Mouse (Mus musculus) urinary bladder, postnatal 14 days (tissue): Measurements from ENCODE around the gene Dnajb9.
"Not testable (repeated sequence)": the region's sequence is repeated elsewhere in the genome, so short reads cannot be mapped to it uniquely, and the experiment has no call there.

Experiments used
- DNase-seq: peaks from one replicate; pipeline ENCODE4 v3.0.0; 2021; ENCODE audit warnings: low spot score

Gene Dnajb9

DNA sequence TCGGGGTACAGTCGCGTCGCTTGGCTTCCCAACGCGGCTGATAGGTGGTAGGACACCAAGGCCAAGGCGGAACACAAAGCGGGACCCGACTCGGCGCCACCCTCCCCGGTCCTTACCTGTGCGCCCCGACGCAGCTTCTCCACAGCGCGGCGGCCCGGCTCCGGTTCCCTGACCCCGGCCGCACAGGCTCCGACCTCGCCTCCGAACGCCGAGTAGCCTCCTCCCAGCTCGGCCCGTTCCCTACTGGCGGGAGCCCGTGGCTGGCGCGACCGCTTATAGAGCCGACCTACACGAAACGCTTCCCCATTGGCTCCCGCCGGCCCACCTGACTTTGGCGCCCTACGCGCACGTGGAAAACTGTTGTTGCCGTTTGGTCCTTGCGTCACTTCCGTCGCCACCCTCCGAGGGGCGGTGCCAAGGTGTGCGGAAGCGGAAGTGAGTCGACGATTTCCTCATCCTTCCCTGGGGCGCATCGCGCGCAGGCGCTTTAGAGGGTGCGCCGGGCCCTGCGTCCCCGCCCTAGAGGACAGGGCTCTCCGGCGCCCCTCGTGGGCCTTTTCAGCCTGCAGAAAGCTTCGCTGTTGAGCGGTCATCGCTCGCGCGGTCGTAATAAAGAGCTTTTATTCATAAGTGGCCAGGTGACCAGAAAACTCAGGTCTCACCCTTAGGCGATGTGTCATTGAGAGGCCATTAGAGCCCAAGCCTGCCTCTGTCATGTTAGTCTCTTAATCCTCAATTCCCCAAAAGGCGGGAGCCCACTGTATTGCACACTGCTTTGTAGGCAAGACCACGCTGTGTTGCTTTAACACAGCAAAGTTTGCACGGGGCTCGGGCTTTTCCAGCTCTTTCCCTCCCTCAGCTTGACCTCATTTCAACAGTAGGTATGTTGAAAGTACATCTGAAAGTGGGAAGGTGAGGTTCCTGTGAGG lies at the start of gene Dnajb9:
Gene Dnajb9, minus strand, starts transcription at position 503 of the 929 bp plus-strand sequence.
- peak; percentile 99 for DNase-seq

DNA sequence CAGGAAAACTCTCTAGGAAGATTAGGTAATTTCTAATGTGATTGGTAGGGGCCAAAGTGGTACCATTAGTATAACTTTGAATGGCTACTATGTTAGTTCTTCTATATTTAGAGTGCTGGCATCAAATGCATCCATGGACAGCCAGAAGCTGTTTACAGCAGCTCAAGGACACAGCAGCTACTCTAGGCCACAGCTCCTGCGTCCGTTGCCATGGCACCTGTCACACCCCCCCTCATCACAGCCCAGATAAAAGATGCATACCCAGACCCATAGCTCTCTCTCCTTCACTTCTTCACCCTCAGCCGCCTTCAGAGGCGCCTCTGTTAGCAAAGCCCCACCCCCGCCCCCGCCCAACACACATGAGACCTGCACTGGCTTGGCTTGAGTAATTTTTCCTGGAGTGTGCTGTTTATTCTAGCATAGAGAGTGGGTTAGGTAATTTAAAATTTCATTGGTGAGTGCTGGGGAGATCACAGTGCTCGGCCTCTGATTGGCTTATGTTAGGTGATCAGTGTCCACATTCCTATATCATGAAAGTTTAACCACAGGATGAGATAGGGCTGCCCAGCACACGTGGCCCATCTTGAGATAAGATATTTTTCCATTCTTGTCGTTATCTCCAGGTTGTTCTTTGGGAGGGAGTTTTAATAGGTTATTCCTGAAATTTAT lies 38.3 kb upstream of the Dnajb9 start:
- no peak for DNase-seq

DNA sequence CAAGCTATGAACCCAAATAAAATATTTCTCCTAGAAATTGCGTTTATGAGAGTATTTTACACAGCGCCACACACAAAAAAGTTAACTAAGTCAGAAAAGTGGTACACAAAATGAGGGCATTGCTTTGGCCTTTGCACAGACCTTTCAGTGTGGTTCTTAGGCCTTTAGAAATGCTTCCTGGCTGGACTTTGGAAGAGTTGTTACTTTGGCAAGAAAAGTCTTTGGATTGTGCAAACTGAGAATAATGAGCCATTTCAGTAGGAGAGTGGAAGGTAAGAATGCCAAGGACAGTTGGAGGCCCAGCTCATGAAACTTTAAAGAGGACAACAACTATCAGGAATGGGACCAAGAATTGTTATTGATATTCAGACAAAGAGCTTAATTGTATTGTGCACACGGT lies 35.6 kb upstream of the Dnajb9 start:
- no peak for DNase-seq

DNA sequence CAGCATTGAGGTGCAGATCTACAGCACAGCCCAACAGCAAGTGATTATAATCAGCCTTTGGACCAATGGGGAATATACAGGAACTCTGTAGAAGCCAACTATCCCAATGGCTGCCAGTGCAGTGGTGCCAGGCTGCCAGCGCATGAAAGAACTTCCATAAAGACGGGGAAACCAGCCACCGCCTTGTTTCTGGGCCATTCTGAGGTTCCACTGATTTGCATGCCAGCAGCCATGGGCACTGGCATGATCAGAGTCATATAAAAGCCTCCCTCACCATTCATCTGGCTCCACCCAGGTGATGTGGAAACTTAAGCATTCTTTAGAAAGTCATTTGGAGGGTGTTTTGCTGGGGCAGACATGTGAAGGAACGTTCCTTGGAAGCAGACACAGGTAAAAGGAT lies 32.3 kb upstream of the Dnajb9 start:
- DNase-seq, result no peak

DNA sequence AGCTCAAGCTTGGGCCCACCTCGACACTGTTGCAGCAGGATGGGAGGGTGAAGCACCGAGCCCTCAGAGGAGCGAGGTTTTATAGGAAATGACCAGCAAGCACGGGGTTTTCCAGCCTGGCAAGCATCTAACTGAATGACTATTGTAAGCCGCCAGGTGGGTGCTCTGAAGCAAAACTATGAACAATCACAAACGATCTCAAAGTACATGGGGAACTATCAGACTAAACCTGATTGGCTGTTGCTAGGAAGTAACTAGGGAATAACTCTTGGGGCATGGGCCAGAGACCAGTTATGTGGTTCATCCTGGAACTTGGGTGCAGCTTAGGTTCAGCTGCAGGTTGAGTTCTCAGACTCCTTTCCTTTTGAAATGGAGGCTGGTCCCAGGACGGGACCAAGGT lies 31.0 kb upstream of the Dnajb9 start:
- no peak for DNase-seq

DNA sequence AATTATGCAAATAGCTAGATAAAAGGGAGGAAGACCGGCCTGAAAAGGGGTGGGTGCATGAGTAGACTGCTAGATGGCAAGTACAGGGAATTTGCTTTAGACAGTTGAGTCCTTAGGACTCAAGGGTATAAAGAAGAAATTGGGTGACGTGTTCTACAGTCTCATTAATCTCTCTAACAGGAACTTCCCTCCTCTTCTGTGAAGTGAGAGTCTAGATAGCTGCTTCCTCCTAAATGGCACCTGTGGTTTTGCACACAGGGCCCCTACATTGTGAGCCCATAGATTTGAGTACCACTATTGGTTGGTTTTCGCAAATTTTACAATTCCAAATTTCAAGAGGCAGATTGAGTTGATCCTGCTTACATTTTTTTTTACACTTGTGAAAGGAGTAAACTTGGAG lies 14.5 kb upstream of the Dnajb9 start:
- no peak for DNase-seq

DNA sequence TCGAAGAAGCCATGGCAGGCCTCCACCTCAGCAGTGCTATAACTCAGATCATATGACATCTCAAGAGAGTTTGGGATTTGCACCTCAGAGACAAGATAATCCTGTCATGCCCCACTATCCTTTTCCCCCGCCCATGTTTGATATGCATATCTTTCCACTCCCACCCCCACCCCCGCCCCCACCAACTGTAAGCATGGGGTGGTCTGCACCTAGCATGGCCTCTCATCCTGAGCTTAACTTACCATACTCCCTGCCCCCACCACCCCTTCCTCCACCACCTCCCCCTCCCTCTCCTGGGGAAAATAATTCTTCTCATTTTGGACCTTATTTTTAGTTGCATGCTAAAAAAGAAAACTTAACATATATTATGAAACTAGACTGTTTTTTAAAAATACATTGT lies 12.9 kb upstream of the Dnajb9 start:
- no peak for DNase-seq

DNA sequence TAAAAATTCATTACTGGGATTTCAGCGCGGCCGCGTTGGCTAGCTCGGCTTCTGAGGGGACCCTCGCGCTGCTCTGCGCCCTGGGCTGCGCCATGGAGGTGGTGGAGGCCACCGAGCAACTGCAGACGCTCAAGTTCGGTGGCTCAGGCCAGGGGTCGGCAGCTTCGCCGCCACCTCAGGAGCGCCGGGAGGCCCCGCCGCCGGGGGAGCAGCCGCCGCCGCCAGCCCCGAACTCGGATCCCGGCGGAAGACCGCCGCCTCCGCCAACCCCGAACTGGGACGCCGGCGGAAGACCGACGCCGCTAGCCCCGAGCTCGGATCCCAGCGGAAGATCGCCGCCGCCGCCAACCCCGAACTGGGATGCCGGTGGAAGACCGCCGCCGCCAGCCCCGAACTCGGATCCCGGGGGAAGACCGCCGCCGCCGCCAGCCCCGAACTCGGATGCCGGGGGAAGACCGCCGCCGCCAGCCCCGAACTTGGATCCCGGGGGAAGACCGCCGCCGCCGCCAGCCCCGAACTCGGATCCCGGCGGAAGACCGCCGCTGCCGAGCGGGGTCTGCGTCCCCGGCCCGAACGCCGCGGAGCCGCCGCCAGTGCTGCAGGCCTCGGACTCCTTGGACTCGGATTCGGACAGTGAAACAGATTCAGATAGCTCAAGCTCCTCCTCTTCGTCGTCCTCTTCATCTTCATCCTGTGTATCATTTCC lies 11.7 kb upstream of the Dnajb9 start:
- DNase-seq, result peak; percentile 14

DNA sequence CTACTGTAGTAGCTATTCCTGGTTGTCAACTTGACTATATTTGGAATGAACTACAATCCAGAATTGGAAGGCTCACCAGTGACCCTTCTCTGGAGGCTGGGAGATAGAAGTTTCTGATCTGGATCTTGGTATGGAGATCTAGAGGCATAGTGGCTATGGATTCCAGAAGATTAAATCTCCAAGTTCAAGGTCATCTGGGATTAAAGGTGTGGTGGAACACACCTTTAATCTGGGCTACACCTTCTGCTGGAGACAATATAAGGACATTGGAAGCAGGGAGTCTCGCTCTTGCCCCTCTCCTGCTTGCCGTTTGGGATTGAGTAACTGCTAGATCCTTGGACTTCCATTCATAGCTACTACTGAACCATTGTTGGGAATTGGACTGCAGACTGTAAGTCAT lies 10.9 kb upstream of the Dnajb9 start, which contains the start of gene Pnpla8:
Gene Pnpla8, plus strand, starts transcription at position 301 of the 400 bp plus-strand sequence.
- not testable (repeated sequence) for DNase-seq

DNA sequence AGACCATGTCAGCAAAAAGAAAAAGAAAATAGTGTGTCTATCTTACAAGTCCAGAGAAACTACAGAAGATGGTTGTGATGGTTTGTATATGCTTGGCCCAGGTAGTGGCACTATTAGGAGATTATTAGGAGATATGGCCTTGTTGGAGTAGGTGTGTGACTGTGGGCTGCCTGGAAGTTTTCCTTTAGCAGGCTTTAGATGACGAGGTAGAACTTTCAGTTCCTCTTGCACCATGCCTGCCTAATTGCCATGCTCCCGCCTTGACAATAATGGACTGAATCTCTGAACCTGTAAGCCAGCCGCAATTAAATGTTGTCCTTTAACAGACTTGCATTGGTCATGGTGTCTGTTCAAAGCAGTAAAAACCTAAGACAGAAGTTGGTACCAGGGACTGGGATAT lies 1.4 kb upstream of the Dnajb9 start:
- DNase-seq, result no peak

DNA sequence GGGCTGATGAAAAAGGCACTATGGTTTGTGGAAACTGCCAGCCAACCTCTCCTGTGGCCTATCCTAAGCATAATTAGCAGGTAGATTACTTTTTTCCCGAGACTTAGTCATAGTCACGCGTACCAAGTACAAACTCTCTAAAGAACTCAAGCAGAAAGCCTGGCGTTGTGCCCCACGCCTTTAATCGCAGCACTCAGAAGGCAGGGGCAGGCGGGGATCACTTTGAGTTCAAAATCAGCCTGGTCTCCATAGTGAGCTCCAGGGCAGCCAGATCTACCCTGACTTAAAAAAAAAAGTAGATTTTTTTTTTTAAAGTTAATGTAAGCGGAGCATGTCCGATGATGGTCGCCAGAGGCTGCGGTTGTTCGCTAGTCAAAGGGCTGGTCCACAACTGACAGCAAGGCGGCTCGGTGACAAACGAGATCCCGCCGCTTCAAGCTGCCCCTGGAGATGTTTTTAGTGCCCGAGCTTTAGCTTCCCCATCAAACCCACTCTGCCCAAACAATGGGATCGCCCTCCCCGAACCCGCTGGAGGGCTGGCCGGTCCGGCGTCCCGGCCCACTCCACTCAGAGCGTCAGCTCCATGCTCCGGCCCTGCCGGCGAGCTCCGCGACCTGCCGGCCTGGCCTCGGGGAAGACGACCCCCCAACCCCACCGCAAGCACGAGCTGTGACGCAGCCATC lies 844 bp downstream of the Dnajb9 start:
- peak; percentile 40 for DNase-seq

DNA sequence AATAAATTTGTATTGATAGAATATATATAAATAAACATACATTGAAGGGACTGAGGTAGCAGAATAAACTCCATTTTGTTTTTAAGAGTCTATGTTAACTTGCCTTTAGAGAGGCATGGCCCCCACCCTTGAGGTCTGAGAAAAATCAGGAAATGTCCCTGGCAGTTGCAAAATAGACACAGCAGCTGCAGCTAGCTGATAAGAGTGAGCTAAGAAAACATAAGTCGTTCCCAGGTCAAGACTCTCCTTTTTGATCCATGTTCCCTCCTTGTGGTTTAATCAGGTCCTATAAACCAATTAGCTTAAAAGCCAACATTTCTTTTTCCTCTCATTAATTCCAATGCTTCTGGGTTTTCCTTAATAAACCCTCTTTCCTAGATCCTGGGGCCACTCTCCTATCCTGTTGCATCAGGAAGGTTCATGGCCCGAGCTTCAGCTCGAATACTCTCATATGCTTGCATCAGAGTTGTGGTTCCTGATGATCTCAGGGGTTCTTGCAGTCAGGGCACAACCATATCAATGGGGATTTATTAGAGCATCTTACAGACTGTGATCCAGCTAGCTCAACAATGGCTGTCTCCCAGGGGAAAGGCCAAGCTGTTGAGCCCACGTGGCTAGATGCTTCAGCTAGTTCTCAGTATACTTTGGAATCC lies 12.1 kb downstream of the Dnajb9 start:
- DNase-seq, result no peak

DNA sequence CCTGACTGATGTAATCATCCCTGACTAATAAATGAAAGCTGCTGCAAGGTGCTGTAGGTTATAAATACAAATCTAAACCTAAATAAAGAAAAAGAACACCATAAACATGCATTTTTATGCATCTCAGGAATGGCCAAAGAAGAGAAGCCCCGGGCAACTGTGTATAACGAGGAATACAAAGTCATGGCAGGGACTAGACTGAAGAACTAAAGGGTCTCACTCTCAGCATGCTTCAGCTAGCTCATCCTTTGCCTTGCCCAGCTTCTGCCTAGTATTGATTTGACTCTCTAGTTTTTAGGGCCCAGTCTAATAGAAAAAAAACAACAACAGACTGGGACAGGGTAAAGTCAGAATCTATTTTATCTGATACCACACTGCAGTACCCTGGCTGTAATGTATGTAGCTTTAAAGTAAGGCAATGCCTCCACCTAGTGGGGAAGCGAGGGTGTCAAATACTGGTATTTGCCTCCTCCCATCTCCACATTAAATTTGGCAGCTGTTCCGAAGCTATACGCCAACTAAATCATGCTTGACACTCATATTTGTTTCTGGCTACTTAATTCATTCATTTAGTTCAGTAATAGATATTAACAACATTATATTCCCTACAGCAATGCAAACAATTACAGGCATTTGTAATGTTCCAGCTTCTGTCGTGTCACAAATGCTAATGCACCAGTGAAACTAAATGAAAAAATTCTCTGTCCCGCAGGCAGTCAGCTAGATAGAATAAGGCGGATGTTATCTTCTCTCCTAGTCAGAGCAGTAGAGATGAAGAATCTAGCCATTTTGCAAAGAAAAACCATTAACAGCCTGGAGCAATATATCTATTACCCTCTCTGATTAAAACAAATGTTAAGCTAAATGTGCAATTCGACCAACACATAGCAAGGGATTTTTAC lies 28.8 kb downstream of the Dnajb9 start:
- DNase-seq, result peak; percentile 14

DNA sequence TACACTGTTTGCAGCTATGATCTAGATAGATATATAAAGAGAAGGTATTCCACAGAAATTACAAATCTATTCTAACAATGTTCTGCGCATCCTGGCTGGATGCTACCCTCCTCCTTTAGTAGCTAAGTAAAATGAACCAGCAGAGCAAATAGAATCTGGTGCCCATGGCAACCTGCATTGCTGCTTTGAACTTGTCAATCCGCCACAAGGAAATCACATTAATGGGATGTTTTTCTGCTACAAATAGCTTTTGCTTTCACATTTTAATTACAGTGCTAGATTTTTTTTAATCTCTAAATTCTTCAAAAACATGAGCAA lies 33.1 kb downstream of the Dnajb9 start:
- DNase-seq, result no peak

DNA sequence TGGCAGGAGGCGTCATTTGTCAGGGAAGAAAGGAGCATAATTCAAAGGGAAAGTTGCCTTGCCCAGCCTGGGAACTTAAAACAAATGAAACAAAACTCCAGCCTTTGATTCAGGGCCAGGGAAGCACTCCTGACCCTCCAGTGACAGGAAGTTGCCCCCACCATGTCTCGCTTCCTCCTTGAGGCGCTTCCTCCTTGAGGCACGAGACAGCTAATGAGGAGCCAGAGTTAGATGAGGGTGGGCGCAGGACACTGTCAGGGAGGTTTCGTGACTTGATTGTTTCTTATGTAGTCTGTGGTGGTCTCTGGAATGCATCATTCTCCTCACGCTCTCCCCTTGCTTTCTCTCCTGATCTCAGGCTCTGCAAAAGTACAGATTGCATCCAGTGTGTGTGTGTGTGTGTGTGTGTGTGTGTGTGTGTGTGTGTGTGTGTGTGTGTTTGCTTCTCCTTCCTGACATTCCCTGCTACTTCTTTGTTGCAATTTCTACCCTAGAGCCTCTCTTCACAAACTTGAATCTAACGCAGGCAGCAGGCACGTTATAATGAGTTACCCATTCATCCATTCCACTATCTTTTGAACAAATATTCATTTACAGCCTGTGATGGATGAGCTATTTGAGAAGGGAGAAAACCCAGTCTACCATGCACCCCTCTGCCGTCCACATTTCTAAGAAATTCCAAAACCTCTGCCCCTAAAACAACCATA lies 33.6 kb downstream of the Dnajb9 start:
- DNase-seq, result no peak

DNA sequence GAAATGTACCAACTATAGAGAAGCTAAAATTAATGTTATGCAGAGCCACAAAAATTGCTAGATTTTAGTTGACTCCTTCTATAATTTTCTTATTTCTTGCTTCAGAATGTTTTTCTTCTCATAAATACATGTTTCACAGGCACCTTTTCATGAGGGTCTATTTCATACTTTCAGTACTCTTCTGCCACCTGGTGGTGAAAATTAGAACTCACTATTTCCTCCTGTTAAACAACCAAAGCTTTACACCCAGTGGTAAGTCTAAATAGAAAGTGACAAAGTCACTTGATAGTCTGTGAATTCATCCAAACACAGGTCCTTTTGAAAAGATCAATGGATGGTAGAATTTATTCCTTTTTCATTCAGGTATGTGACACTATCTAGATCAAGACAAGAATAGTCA lies 43.2 kb downstream of the Dnajb9 start:
- peak; percentile 13 for DNase-seq

DNA sequence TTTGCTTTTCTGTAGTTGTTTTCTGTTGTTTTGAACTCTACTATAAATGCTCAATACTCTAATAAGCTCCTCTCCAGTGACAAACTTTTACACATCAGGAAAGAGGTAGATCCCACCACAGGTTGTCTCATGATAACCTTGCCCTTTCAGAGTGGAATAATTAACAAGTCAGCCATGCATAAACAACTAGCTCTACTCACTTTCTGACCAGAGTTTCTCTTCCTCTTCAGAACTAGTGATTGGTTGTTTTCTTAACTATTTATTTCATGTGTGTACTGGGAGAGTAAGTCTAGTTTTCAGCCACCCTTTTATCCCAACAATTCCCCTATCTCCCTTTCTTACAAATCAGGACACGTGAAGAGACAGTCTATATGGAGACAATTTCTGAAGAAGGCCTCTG lies 50.8 kb downstream of the Dnajb9 start:
- DNase-seq, result no peak
